Mouse (Mus musculus) large intestine, adult 2 months (tissue): ENCODE results near the gene Gpr21. TPM values are rescaled to one million over a fixed set of nuclear protein-coding genes. Genes with fewer than 3 reads are reported as not detected.

ENCODE experiments used
- DNase-seq: peaks from one replicate; pipeline ENCODE4 v3.0.0-alpha.2; 2012; ENCODE audit warnings: low read depth, low spot score
- WGBS: fragments of 180-500 bp; shearing (Covaris S2); methylation state at CpG from one replicate; pipeline ENCODE4 v1.1.7; 2018; 5-methylcytosine and 5-hydroxymethylcytosine counted together
- polyA plus RNA-seq: library from polyadenylated mRNA; depleted of rRNA; stranded (reverse); fragments of >200 nt; gene quantifications from 2 replicates; pipeline ENCODE4 v1.2.3, GENCODE M21; 2012; rRNA removed

Gene Gpr21
- polyA plus RNA-seq, 1 experiment = 0.04 TPM

DNA sequence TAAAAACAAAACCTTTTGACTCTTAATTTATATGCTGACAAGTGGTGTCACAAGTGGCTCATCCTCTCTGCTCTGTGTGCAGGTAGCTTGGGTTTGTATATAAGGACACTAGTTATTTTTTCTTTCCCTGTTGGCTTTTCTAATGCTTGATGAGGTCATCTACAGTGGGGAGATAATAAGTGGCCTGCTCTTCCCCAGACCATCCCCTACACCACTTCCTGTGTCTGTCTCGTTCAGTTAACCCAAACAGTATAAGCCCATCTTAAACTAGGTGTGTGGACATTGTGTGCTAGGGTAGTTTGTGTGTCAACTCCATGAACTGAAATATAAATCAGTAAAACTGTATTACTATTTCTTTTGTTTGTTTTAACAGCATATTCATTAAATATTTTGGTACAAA lies 49.9 kb downstream of the Gpr21 start:
- DNase-seq = no peak
- 70% methylated on average over 1 of the region's 1 CpGs for WGBS

DNA sequence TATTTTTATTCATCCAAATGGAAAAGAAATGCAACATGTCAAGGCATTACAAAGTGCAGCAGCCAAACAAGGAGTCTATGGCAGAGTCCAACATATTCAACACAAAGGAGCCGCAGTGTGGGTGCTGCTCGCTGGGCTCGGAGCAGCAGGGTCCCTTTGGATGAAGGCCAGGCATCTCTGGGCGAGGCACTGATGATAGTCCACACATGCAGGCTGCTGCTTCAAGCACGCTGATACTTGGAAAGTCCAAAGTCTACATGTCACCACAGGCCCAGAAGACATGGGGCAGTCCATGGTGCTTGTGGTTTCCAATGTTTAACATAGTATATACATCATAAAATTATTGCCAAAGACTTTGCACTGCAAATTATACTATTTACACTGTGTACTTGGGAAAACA lies 53.8 kb downstream of the Gpr21 start:
- DNase-seq = peak; percentile 32
- 14% methylated on average over 5 of the region's 5 CpGs for whole genome bisulfite sequencing

Other genes starting within 250 kb of the Gpr21 start
- gene Olfr368, start 189.8 kb upstream of the Gpr21 start, polyA plus RNA-seq = not detected in 2 replicates
- 8.3 and 9.8 TPM in 2 replicates for gene Pdcl, start 157.0 kb upstream of the Gpr21 start, polyA plus RNA-seq
- 3.5 and 6.6 TPM in 2 replicates for gene Rc3h2, start 93.4 kb upstream of the Gpr21 start, polyA plus RNA-seq
- 0.97 and 2.1 TPM in 2 replicates for gene Zbtb26, start 73.2 kb upstream of the Gpr21 start, polyA plus RNA-seq
- 2.2 and 3.3 TPM in 2 replicates for gene Zbtb6, start 73.2 kb upstream of the Gpr21 start, polyA plus RNA-seq
- gene Rabgap1, start 73.1 kb upstream of the Gpr21 start, polyA plus RNA-seq = 5.0 and 7.4 TPM in 2 replicates
- gene Strbp, start 187.5 kb downstream of the Gpr21 start, polyA plus RNA-seq = 4.2 and 5.2 TPM in 2 replicates